Mouse (Mus musculus) liver, embryonic 14.5 days (tissue): ENCODE measurements at regions not wholly inside any gene's neighbourhood (a gene's known extent, or its start where the extent isn't known, plus 50 kb on each side); places are given as distances from the start of the nearest gene placed in this dataset.

Experiments used
- ATAC-seq: fragments of 200-750 bp; cut with Nextera tagmentation; 2 replicates; pipeline ENCODE4 v1.8.0; 2017; ENCODE audit warnings: moderate number of reproducible peaks, mild to moderate bottlenecking, moderate library complexity; ENCODE audit not compliant: insufficient read depth
- DNase-seq, 3 experiments: peaks; one replicate each; pipeline ENCODE4 v3.0.0-alpha.2; 2012 to 2013; ENCODE audit warnings: low read depth in 3 of 3, low spot score in 3 of 3
- H3K27ac ChIP-seq: fragments of 300-500 bp; sonication (generic); 2 replicates; pipeline ENCODE4 v1.5.1; 2014; ENCODE audit warnings: moderate library complexity, mild to moderate bottlenecking, control low read depth, inconsistent platforms
- H3K27me3 ChIP-seq: fragments of 300-500 bp; sonication (generic); 2 replicates; pipeline ENCODE4 v1.6.1; 2014; ENCODE audit warnings: mild to moderate bottlenecking, low read length, moderate library complexity; ENCODE audit not compliant: control insufficient read depth, insufficient read depth
- H3K36me3 ChIP-seq: fragments of 300-500 bp; sonication (generic); replicated peaks from 2 replicates; pipeline ENCODE4 v1.6.1; 2014; ENCODE audit warnings: low read depth; ENCODE audit not compliant: control insufficient read depth, insufficient read depth
- H3K4me1 ChIP-seq, 2 experiments: fragments of 200-500 bp in 1 of 2; fragments of 300-500 bp in 1 of 2; sonication (generic) in 1 of 2; replicated peaks; 2 replicates each; pipeline ENCODE4 v1.6.1; 2012 to 2014; ENCODE audit warnings: antibody characterized with exemption in 1 of 2, inconsistent platforms in 1 of 2, low read length in 1 of 2; ENCODE audit not compliant: control insufficient read depth in 2 of 2, insufficient read depth in 2 of 2
- H3K4me2 ChIP-seq: fragments of 300-500 bp; sonication (generic); 2 replicates; pipeline ENCODE4 v1.6.1; 2014; ENCODE audit warnings: low read depth, mild to moderate bottlenecking, control low read depth, moderate library complexity
- H3K4me3 ChIP-seq, 2 experiments: fragments of 200-500 bp in 1 of 2; fragments of 300-500 bp in 1 of 2; sonication (generic) in 1 of 2; 2 replicates each; pipeline ENCODE4 v1.5.1; 2012 to 2014; ENCODE audit warnings: low read depth in 2 of 2, low read length in 2 of 2, mild to moderate bottlenecking in 2 of 2, control low read depth in 1 of 2, inconsistent platforms in 1 of 2, moderate library complexity in 1 of 2; ENCODE audit not compliant: insufficient read depth in 1 of 2
- H3K9ac ChIP-seq: fragments of 300-500 bp; sonication (generic); replicated peaks from 2 replicates; pipeline ENCODE4 v1.6.1; 2014; ENCODE audit warnings: mild to moderate bottlenecking, control low read depth, moderate library complexity
- H3K9me3 ChIP-seq: fragments of 300-500 bp; sonication (generic); 2 replicates; pipeline ENCODE4 v1.6.1; 2016; ENCODE audit warnings: low read length, mixed read lengths; ENCODE audit not compliant: control insufficient read depth
- CTCF ChIP-seq: IDR thresholded peaks from 2 replicates; pipeline ENCODE4 v1.5.1; 2016; ENCODE audit warnings: antibody characterized with exemption, low read depth, control low read depth
- EP300 ChIP-seq: IDR thresholded peaks from 2 replicates; pipeline ENCODE4 v1.6.1; 2016; ENCODE audit warnings: antibody characterized with exemption, low read depth
- WGBS: fragments of 180-500 bp; shearing (Covaris S2); extraction: QIAGEN DNeasy Blood & Tissue Kit; methylation state at CpG from one replicate; pipeline ENCODE4 v1.1.7; 2014; ENCODE audit not compliant: insufficient replicate concordance; 5-methylcytosine and 5-hydroxymethylcytosine counted together

DNA sequence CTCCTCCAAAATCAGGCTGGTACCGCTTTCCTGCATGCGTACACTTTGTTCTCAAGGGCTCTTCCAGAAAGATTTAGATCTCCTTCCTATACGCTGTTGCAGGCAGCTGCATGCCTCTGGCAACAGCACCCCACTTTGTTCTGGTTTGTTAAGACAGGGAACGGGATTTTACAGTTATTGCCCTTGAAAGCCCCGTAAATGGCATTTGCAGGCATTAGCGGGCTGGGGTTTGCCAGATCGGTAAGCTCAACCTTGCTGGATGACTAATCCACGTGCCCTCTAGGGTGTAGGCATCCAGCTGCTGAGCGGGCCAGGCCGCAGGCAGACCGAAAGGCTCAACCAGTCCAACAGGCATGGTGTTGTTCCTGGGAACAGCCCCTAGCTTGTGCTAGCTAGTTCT is 85.5 kb downstream of the Axin2 start:
- DNase-seq = no peak
- Histone ChIP-seq H3K9me3 (no peaks in the 10 kb centered on the region), H3K36me3 (no peaks in the 10 kb centered on the region), H3K27ac (no peak overlapping the region), H3K4me1 (no peaks in the 10 kb centered on the region), H3K9ac (no peak overlapping the region), H3K4me3 (no peak overlapping the region), H3K4me2 (no peak overlapping the region), H3K27me3 (no peaks in the 10 kb centered on the region)
- TF ChIP-seq EP300 (no peak), CTCF (no peak)
- ATAC-seq = no peak
- WGBS = 71% methylated on average over 11 of the region's 11 CpGs
